Mouse (Mus musculus) layer of hippocampus, adult 8-10 months (tissue): Measurements from ENCODE around the gene 1700034J05Rik. TPM values are rescaled to one million over a fixed set of nuclear protein-coding genes. Genes with fewer than 3 reads are reported as not detected.

Source experiments
- total RNA-seq, 4 experiments: library from RNA; stranded (reverse); gene quantifications; 2 replicates each; pipeline ENCODE4 v1.2.4; 2022

The 1700034J05Rik gene
- total RNA-seq, 4 experiments from 2014 or later = not detected

Other genes with a start within 250 kb of the 1700034J05Rik start
- 10 to 100 TPM; 23.6 to 29.2 (median 24.9) TPM for gene Stk38l, start 229.4 kb downstream of the 1700034J05Rik start, total RNA-seq
- 10 to 100 TPM in 2 of 4 experiments, 1 to 10 TPM in 2; 8.9 to 16.6 (median 11.0) TPM for gene Arntl2, start 158.4 kb downstream of the 1700034J05Rik start, total RNA-seq
- gene Smco2, start 104.3 kb downstream of the 1700034J05Rik start, total RNA-seq = not detected
- 10 to 100 TPM; 40.8 to 45.2 (median 41.9) TPM for gene Ppfibp1, start 65.9 kb downstream of the 1700034J05Rik start, total RNA-seq
- 1 to 10 TPM in 3 of 4 experiments, under 1 TPM in 1; 0.91 to 2.2 (median 1.4) TPM for gene Rep15, start 78.2 kb upstream of the 1700034J05Rik start, total RNA-seq
- 10 to 100 TPM; 42.8 to 52.5 (median 45.9) TPM for gene Mrps35, start 88.3 kb upstream of the 1700034J05Rik start, total RNA-seq
- gene Mansc4, start 132.6 kb upstream of the 1700034J05Rik start, total RNA-seq = under 1 TPM in 1 of 4 experiments, not detected in 3; 0.34 TPM
- 10 to 100 TPM; 18.3 to 24.1 (median 21.6) TPM for gene Klhl42, start 137.0 kb upstream of the 1700034J05Rik start, total RNA-seq